Mouse (Mus musculus) lung, postnatal 0 days (tissue): ENCODE results near the gene Dazap1.

Experiments
- CTCF ChIP-seq: IDR thresholded peaks from 2 replicates; pipeline ENCODE4 v1.5.1; 2016; ENCODE audit warnings: antibody characterized with exemption, mild to moderate bottlenecking
- EP300 ChIP-seq: IDR thresholded peaks from 2 replicates; pipeline ENCODE4 v1.6.1; 2016; ENCODE audit warnings: antibody characterized with exemption, mild to moderate bottlenecking, control low read depth

DNA sequence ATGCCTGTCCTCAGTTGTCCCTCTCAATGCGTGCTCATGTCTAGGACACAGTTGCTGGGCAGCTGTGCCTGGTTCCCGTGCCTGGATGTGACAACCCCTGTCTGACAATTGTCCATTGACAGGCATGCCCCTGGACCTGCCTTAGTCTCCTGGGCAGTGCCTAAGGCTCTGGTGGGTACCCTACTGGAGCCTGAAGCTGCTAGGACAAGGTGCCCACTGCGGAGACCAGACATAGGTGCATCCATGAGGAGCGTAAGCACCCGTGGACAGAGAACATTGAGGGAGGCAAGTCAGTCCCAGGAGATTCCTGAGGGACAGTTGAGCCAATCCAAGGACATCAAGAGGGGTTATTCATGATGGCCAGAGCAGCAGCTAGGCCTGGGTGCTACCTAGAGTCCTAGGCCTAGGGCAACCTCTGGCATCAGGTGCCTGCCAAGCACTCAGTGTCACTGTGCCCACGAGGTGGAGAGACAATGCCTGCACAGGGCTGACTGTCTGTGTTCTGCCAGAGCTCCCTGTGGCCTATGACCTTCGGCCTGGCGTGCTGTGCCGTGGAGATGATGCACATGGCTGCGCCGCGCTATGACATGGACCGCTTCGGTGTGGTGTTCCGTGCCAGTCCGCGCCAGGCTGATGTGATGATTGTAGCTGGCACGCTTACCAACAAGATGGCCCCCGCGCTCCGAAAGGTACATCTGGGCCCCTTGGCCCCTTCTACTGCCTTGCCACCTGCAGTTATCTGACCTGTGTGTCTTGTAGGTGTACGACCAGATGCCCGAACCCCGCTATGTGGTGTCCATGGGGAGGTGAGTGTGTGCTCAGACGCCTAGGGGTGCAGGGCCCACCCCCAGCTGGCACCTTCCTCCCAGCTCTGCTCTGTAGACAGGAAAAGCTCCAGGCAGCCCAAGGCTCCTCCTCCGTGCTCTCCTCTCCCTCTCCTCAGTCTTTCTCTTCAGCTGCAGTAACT, 6.7 kb upstream of the Dazap1 start:
- TF ChIP-seq CTCF (no peak), EP300 (no peak)
